Mouse (Mus musculus): ENCODE data around the gene Bend4. TPM values are rescaled to one million over a fixed set of nuclear protein-coding genes. Genes with fewer than 3 reads are reported as not detected.

The Bend4 gene
- polyA plus RNA-seq, 1 experiment from 2014 or later, result 5.1 TPM

- no peak for ATAC-seq (replicated peaks; ENCODE audit: low FRiP score, low TSS enrichment, low read depth)
- H3K36me3 ChIP-seq (ENCODE audit: control insufficient read depth, insufficient read depth, low read length), result no peaks in the 10 kb centered on the region
- DNase-seq (ENCODE audit: low spot score), result no peak
- no peak overlapping the region for H3K27ac ChIP-seq (ENCODE audit: low read depth)
- no peaks in the 10 kb centered on the region for H3K27me3 ChIP-seq (replicated peaks; ENCODE audit: control insufficient read depth, insufficient read depth, low read length)
- H3K9me3 ChIP-seq (ENCODE audit: control insufficient read depth, low read length), result no peaks in the 10 kb centered on the region
- no peaks in the 10 kb centered on the region for H3K4me1 ChIP-seq (replicated peaks; ENCODE audit: control insufficient read depth, insufficient read depth, low read length)
- H3K9ac ChIP-seq (ENCODE audit: low read length), result no peak overlapping the region
- WGBS, result 94% methylated on average over 2 of the region's 2 CpGs
- no peak overlapping the region for H3K4me3 ChIP-seq (ENCODE audit: low read depth, low read length)
- H3K4me2 ChIP-seq (ENCODE audit: low read length), result no peak overlapping the region
Observed at GRCm38 (mm10) chr5:67381690-67382089, 46.4 kb downstream of the Bend4 start.

- H3K4me3 ChIP-seq (ENCODE audit: low read depth, low read length), result no peak overlapping the region
- H3K36me3 ChIP-seq (ENCODE audit: control insufficient read depth, insufficient read depth, low read length), result no peaks in the 10 kb centered on the region
- 42% methylated on average over 8 of the region's 8 CpGs for WGBS
- DNase-seq (ENCODE audit: low spot score) (no peak), ATAC-seq (replicated peaks; ENCODE audit: low FRiP score, low TSS enrichment, low read depth) (no peak)
- no peaks in the 10 kb centered on the region for H3K9me3 ChIP-seq (ENCODE audit: control insufficient read depth, low read length)
- H3K27ac ChIP-seq (ENCODE audit: low read depth), result no peak overlapping the region
- H3K4me1 ChIP-seq (replicated peaks; ENCODE audit: control insufficient read depth, insufficient read depth, low read length), result no peaks in the 10 kb centered on the region
- H3K4me2 ChIP-seq (ENCODE audit: low read length), result no peak overlapping the region
- no peak overlapping the region for H3K9ac ChIP-seq (ENCODE audit: low read length)
- H3K27me3 ChIP-seq (replicated peaks; ENCODE audit: control insufficient read depth, insufficient read depth, low read length), result no peaks in the 10 kb centered on the region
Observed at GRCm38 (mm10) chr5:67377044-67377621, 51.0 kb downstream of the Bend4 start.

- H3K4me3 ChIP-seq (ENCODE audit: low read depth, low read length), result no peak overlapping the region
- no peak overlapping the region for H3K27ac ChIP-seq (ENCODE audit: low read depth)
- WGBS, result 69% methylated on average over 2 of the region's 2 CpGs
- no peaks in the 10 kb centered on the region for H3K36me3 ChIP-seq (ENCODE audit: control insufficient read depth, insufficient read depth, low read length)
- no peaks in the 10 kb centered on the region for H3K9me3 ChIP-seq (ENCODE audit: control insufficient read depth, low read length)
- no peak overlapping the region for H3K4me2 ChIP-seq (ENCODE audit: low read length)
- H3K4me1 ChIP-seq (replicated peaks; ENCODE audit: control insufficient read depth, insufficient read depth, low read length), result no peaks in the 10 kb centered on the region
- H3K9ac ChIP-seq (ENCODE audit: low read length), result no peak overlapping the region
- ATAC-seq (replicated peaks; ENCODE audit: low FRiP score, low TSS enrichment, low read depth) (no peak), DNase-seq (ENCODE audit: low spot score) (no peak)
- no peaks in the 10 kb centered on the region for H3K27me3 ChIP-seq (replicated peaks; ENCODE audit: control insufficient read depth, insufficient read depth, low read length)
Observed at GRCm38 (mm10) chr5:67362931-67363330, 65.2 kb downstream of the Bend4 start.

- DNase-seq (ENCODE audit: low spot score), result no peak
- Histone ChIP-seq H3K4me1 (replicated peaks; ENCODE audit: control insufficient read depth, insufficient read depth, low read length) (no peaks in the 10 kb centered on the region), H3K4me3 (ENCODE audit: low read depth, low read length) (no peak overlapping the region), H3K27ac (ENCODE audit: low read depth) (no peak overlapping the region), H3K4me2 (ENCODE audit: low read length) (no peak overlapping the region), H3K36me3 (ENCODE audit: control insufficient read depth, insufficient read depth, low read length) (no peaks in the 10 kb centered on the region), H3K9me3 (ENCODE audit: control insufficient read depth, low read length) (no peaks in the 10 kb centered on the region), H3K9ac (ENCODE audit: low read length) (no peak overlapping the region), H3K27me3 (replicated peaks; ENCODE audit: control insufficient read depth, insufficient read depth, low read length) (no peaks in the 10 kb centered on the region)
- 95% methylated on average over 10 of the region's 10 CpGs for WGBS
- no peak for ATAC-seq (replicated peaks; ENCODE audit: low FRiP score, low TSS enrichment, low read depth)
Observed at GRCm38 (mm10) chr5:67362316-67362715, 65.8 kb downstream of the Bend4 start.

GRCm38 (mm10) chr5:67348949-67349348 is 79.2 kb downstream of the Bend4 start:
- WGBS, result 77% methylated on average over 10 of the region's 10 CpGs

GRCm38 (mm10) chr5:67347060-67347459 is 81.0 kb downstream of the Bend4 start:
- no peak overlapping the region for H3K9ac ChIP-seq (ENCODE audit: low read length)
- H3K9me3 ChIP-seq (ENCODE audit: control insufficient read depth, low read length), result no peaks in the 10 kb centered on the region
- DNase-seq (ENCODE audit: low spot score) (no peak), ATAC-seq (replicated peaks; ENCODE audit: low FRiP score, low TSS enrichment, low read depth) (no peak)
- H3K36me3 ChIP-seq (ENCODE audit: control insufficient read depth, insufficient read depth, low read length), result peaks cover 94% of the 10 kb centered on the region
- H3K4me1 ChIP-seq (replicated peaks; ENCODE audit: control insufficient read depth, insufficient read depth, low read length), result no peaks in the 10 kb centered on the region
- no peaks in the 10 kb centered on the region for H3K27me3 ChIP-seq (replicated peaks; ENCODE audit: control insufficient read depth, insufficient read depth, low read length)
- no peak overlapping the region for H3K4me2 ChIP-seq (ENCODE audit: low read length)
- no peak overlapping the region for H3K27ac ChIP-seq (ENCODE audit: low read depth)
- 89% methylated on average over 2 of the region's 2 CpGs for WGBS
- no peak overlapping the region for H3K4me3 ChIP-seq (ENCODE audit: low read depth, low read length)

More at GRCm38 (mm10) chr5:67348949-67349348, 79.2 kb downstream of the Bend4 start:
- DNase-seq (ENCODE audit: low spot score) (no peak), ATAC-seq (replicated peaks; ENCODE audit: low FRiP score, low TSS enrichment, low read depth) (no peak)
- Histone ChIP-seq H3K4me1 (replicated peaks; ENCODE audit: control insufficient read depth, insufficient read depth, low read length) (no peaks in the 10 kb centered on the region), H3K9me3 (ENCODE audit: control insufficient read depth, low read length) (no peaks in the 10 kb centered on the region), H3K36me3 (ENCODE audit: control insufficient read depth, insufficient read depth, low read length) (peaks cover 89% of the 10 kb centered on the region), H3K4me3 (ENCODE audit: low read depth, low read length) (no peak overlapping the region), H3K4me2 (ENCODE audit: low read length) (no peak overlapping the region), H3K27me3 (replicated peaks; ENCODE audit: control insufficient read depth, insufficient read depth, low read length) (no peaks in the 10 kb centered on the region), H3K27ac (ENCODE audit: low read depth) (no peak overlapping the region), H3K9ac (ENCODE audit: low read length) (no peak overlapping the region)

Other genes starting within 250 kb of the Bend4 start
- 85.9 and 87.8 TPM in 2 replicates for gene Tmem33, start 167.7 kb downstream of the Bend4 start, polyA plus RNA-seq (2014; fragmentation: Nextera tagmentation; extraction: Ambion mirVana)
- gene Slc30a9, start 121.4 kb downstream of the Bend4 start, polyA plus RNA-seq (2014; fragmentation: Nextera tagmentation; extraction: Ambion mirVana), result 98.2 and 106 TPM in 2 replicates
- 15.2 and 17.1 TPM in 2 replicates for gene Shisa3, start 179.6 kb upstream of the Bend4 start, polyA plus RNA-seq (2014; fragmentation: Nextera tagmentation; extraction: Ambion mirVana)

All from intestine, embryonic 14.5 days (tissue).